Mouse (Mus musculus) E14TG2a.4 (cell line): ENCODE data around the gene Hnrnpk.

ENCODE experiments used
- CTCF ChIP-seq: conservative IDR thresholded peaks from 2 replicates; pipeline ENCODE4 v1.5.1; 2014; ENCODE audit warnings: low read length
- NANOG ChIP-seq: IDR thresholded peaks from 2 replicates; pipeline ENCODE4 v1.6.1; 2014; ENCODE audit warnings: borderline replicate concordance, low read length, mixed read lengths
- POU5F1 ChIP-seq: IDR thresholded peaks from 2 replicates; pipeline ENCODE4 v1.6.1; 2014; ENCODE audit warnings: low read length, borderline replicate concordance

DNA sequence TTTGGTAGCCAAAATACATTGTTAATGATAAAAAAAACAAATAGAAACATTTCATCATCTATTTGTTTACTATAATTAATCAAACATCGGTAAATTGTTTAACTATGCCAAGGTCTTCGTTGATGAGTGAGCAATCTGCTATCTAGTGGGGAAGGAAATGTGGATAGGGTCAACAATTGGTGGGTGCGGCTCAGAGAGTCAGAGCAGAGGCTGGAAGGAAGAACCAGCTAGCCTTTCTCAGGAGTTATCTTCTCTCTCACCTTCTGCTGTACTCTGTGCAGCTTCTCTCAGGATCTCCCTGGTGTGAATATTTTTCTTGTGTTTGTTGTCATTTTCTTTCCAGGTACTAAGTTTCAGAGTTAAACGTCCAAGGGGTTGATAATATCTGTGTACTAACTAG, 19.1 kb upstream of the Hnrnpk start:
- TF ChIP-seq CTCF (no peak), POU5F1 (no peak), NANOG (no peak)
